Mouse (Mus musculus) heart, adult 9 months (tissue): ENCODE results near the gene Krt7.

Source experiments
- DNase-seq, 2 experiments: peaks; one replicate each; pipeline ENCODE4 v3.0.0; 2022; ENCODE audit warnings: low spot score in 2 of 2

Gene Krt7

GRCm38 (mm10) chr15:101375956-101376775 is 34.7 kb upstream of the Krt7 start:
- no peak for DNase-seq

GRCm38 (mm10) chr15:101376776-101377061 is 34.1 kb upstream of the Krt7 start:
- DNase-seq: no peak

- no peak for DNase-seq
Measured at GRCm38 (mm10) chr15:101378646-101379045, 32.2 kb upstream of the Krt7 start.

GRCm38 (mm10) chr15:101381758-101382157 is 29.1 kb upstream of the Krt7 start:
- DNase-seq: no peak

DNA sequence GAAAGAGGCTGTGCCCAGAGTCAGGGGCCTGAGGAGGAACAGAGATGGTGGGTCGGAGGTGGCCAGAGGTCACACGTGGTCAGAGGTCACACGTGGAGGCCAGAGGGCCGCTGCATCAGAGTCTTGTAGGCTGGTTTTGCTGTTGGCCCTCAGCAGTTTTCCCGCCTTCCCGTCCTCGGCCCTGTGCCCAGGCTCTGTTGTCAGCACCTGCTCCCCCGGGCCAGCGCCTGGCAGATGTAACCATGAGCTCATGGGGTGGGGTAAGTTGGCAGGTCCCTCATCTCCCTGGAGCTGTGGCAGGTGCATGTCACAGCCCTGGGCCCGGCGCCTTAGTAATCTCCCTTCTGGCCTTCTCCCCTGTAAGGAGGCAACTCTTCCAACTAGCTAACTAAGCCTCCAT is 28.0 kb upstream of the Krt7 start:
- DNase-seq: peak in 1 of 2 experiments; percentile 68

GRCm38 (mm10) chr15:101384610-101385009 is 26.2 kb upstream of the Krt7 start:
- no peak for DNase-seq

DNA sequence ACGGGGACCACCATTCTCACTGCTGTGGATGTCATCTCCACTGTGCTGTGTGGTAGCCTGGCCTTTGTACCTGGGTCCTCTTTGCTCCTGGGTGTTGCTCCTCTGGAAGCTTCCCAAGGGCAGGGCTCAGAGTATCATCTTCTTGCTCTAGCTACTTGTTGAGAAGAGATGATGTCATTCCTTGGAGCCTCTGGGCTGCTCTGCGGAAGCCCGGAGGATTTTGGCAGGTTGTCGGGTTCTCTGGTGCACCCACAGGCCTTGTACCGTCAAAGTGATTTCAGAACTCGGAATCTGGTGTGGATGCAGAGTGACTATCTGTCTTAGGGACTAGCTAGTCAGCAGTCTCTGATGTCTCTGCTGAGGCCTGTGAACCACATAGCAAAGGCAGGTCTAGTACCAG is 25.8 kb upstream of the Krt7 start:
- DNase-seq: no peak

GRCm38 (mm10) chr15:101387176-101387575 is 23.7 kb upstream of the Krt7 start:
- DNase-seq: no peak

DNA sequence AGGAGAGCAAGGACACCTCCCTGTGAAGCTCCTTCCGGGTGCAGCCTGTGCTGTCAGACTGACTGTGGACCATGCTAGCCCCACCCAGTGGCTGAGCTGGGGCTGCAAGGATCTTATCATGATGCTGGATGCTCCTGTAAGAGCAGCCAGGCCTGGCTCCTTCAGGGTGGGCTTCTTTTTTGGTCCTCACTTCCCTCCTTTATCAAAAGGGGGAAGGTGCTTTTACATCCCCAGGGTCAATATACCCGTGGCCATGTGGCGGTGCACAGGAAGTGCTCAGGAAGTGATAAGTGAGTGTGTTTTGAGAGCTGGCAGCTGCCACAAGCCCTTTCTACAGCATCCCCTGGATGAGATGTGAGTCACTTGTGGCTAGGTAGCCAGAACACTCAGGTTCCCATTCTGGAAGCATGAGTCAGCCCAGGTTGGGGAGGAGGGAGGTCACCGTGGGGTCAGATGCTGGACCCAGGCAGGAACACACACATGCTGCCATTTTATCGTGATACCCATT is 22.8 kb upstream of the Krt7 start:
- DNase-seq: no peak

DNA sequence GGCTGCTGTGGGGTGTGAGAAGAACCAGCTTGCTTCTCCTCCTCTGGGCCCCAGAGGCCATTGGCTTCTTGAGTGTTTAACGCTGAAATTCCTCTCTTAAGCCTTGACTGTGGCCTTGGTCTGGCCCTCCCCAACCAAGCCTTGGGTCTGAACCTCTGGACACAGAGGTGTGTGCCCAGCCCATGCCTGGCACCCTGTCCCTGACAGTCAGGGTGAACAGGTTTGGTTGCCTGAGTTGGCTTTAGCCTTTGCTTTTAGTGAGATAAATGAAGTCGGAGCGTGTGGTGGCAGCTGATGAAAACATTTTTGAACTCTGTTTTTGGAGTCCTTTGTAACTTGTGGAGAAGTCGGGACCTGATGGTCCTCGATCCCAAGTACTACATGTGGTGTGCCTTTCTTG is 20.6 kb upstream of the Krt7 start:
- no peak for DNase-seq

GRCm38 (mm10) chr15:101392251-101392650 is 18.6 kb upstream of the Krt7 start:
- no peak for DNase-seq

DNA sequence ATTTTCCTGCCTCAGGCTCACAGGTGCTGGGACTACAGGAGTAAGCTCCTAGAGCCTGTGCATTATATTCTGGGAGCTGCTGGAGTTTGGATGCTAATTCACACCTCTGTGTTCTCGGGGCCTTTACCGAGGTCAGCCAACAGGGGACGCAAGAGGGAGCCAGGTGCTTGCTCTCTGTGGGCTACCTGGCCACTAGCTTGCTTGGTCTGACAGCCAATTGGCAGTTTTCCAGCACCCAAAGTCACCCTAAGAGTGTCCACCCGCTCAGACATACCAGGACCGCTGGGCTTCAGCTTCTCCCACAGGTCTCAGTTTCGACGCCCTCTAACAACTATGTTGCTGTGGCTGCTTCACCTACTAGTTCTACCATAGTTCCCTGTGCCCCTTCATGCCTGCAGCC is 15.9 kb upstream of the Krt7 start:
- no peak for DNase-seq

- no peak for DNase-seq
Measured at GRCm38 (mm10) chr15:101396466-101396865, 14.4 kb upstream of the Krt7 start.

- DNase-seq: no peak
Measured at GRCm38 (mm10) chr15:101396921-101397320, 13.9 kb upstream of the Krt7 start.

DNA sequence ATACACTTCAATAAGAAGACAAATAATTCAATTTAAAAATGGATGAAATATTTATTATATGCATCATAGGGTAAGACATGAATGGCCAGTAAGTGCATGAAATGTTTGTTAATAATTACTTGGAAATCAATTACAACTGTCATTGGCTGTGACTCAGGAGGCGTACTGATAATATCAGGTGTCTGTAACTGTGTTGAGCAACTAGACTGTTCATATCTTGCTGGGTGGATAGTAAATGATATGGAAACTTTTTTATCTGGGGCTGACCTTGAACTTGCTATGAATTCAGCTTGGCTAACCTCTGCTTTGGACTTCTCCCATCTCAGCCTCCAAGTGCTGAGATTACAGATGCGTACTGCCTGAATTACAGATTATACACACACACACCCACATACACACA is 13.2 kb upstream of the Krt7 start:
- no peak for DNase-seq

- DNase-seq: peak in 1 of 2 experiments; percentile 65
Measured at GRCm38 (mm10) chr15:101398269-101398668, 12.6 kb upstream of the Krt7 start.

DNA sequence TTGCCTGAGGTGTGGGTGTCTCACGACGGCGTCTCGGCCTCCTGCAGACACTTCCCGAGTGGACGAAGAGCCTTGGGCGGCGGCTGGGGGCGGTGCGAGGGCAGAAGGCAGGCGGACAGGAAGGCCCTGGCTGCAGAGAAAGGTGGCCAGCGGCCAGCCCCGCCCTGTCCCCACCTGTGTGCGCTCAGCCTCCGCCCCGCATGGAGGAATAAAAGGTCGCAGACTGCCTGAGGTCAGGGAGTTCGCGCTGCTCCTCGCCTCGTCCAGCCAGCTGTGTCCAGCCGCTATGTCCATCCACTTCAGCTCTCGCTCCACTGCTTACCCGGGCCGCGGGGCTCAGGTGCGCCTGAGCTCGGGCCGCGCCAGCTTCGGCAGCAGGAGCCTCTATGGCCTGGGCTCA is 1.3 kb downstream of the Krt7 start:
- no peak for DNase-seq

DNA sequence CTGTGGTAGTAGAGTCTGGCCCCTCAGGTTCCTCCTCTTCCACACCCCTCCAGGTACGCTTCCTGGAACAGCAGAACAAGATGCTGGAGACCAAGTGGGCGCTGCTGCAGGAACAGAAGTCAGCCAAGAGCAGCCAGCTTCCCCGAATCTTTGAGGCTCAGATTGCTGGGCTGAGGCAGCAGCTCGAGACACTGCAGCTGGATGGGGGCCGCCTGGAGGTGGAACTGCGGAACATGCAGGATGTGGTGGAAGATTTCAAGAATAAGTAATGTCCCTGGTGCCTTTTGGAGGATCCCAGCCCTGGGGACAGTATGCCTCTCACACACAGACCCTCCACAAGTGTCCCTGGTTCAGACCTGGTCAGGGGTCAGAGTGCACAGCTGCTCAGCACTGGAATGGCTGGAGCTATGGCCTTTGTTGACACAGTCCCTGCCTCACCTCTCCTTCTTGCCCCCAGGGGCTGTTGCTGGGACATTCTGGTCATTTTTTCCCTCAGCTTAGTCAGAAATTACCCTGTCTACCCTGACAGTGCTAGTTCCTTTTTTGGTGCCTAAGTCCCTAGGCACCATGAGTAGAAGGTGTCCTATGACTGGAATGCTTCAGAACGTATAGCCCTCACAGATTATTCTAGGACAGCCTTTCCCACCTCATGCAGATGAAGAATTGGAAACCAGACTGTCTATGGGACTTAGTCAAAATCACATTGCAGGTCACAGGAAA is 3.2 kb downstream of the Krt7 start:
- DNase-seq: no peak

DNA sequence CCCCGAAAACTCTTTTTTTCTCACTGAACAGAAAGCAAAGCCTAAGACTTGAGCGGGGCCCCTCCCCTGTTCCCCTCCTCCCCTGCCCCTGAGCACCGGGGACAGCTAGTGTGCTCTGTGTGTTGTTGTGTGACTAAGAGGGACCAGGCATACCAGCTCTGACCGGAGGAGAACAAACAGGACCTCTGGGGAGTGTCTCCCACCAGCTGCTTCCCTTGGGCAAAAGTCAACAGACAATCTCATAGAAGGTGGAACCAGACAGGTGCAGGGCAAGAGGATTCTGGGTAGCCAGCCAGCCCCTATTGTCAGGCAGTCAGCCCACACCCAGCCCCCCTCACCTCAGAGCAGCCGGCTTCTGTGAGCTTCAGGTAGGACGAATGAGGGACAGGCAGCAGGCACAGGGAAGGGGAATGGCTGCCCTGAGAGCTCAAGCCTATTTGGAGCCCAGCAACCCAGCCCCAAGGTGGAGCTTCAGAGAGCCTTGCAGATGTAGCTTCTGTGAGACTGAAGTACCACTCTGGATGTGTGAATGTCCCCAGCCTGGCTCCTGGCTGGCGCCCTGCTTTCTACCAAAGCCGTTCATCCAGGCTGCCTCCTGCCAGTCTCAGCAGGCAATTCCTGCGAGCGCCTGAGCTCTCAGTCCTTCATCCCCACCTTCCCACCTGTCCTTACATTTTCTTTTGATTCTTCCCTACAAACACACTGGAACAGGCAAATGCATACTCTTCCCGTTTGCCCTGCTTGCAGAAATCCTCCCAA is 4.1 kb downstream of the Krt7 start:
- no peak for DNase-seq

DNA sequence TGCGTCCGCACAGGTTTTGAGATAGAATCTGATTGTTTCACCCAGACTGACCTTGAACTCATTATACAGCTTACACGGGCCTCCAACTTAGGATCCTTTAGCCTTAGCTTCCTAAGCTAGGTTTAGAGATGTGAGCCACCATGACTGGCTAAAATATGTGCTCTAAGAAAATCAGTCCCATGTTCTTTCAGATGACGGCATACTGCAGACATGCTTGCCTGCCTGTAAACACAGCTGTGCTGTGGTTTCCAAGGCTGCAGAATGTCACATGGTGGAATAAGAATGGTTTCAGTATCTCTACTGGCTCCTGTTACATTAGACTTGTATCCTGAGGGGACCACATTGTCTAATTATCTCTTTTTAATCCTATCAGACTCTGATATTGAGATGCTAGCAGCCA is 8.1 kb downstream of the Krt7 start:
- no peak for DNase-seq

DNA sequence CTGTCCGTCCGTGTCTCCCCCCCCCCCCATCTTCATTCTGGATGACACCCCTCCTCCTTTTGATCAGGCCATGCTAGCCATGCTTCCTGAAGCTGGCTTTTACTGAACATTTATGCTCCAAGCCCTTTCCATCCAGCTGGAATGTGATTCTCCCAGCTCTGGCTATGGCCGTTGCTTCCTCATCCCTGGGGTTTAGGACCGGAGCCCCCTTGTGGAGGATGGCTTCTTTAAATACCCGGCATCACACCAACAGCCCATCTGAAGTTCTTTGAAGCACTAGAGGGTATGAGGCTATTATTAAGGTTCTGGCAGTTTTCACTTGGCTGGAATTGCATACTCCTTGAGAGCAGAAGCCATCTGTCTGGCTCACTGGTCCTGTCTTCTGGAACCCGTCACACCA is 10.1 kb downstream of the Krt7 start:
- no peak for DNase-seq

DNA sequence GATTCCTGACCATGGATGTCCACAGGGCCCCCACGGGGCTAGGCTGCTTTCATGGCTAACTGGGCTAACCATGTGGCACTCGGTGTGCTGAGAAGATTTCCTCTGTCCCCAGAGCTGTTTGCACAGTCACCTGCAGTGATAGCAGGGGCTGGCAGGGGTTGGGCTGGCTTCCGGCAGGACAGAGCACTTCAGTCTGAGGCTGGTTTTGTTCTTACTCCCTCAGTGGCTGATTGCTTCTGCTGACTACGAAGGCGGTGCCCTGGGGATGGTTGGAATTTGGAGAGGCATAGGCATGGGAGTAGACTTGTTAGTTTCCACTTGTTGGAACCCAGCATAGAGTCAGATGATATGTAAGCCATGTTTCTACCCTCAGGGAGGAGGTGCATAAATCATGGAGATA is 14.1 kb downstream of the Krt7 start:
- DNase-seq: no peak

DNA sequence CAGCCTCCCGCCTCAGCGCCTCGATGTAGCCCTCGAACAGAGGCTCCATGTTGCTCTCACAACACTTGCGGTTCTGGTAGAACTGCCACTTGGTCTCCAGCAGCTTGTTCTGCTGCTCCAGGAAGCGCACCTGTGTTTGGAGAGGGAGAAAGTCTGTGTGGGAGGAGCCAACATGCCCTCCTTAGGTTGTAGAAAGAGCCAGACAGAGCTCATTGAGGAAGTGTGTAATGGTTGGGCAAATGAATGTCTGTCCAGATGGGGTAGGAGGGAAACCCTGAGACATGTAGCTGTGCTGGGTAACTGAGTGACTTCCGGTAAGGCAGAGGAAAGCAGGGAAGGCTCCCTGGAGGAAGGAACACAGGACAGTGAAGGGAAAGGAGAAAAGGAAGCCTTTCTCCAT is 25.8 kb downstream of the Krt7 start:
- no peak for DNase-seq
